Mouse (Mus musculus): ENCODE results near the gene Tmem98.

Gene Tmem98

GRCm38 (mm10) chr11:80791677-80792432 lies 18.1 kb upstream of the Tmem98 start:
- no peak for DNase-seq (ENCODE audit: low spot score in 2 of 2)

- no peak for DNase-seq (ENCODE audit: low spot score in 2 of 2)
These were observed 16.6 kb upstream of the Tmem98 start for GRCm38 (mm10) chr11:80793386-80793785.

DNA sequence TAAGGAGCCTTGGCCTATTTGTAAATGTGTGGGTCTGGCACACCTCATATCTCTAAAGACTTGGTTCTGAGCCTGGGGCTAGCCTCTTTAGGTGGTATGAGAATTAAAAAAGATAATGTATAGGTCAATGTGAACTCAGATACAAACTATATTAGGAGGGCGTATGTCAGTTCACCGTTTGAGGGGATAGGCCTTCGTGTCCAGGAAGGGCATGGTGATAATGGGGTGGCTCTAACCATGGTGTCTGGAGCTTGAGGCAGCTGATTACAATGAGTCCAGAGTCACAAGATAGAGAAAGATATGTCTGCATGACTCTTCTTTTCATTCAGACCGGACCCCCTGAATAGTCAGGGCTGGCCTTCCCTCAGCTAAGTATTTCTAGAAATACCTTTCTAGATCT lies 15.7 kb upstream of the Tmem98 start:
- DNase-seq (ENCODE audit: low spot score in 2 of 2): no peak

GRCm38 (mm10) chr11:80795431-80795830 lies 14.5 kb upstream of the Tmem98 start:
- no peak for DNase-seq (ENCODE audit: low spot score in 2 of 2)

- peak in 1 of 2 experiments; percentile 30 for DNase-seq (ENCODE audit: low spot score in 2 of 2)
These were observed 10.0 kb upstream of the Tmem98 start for GRCm38 (mm10) chr11:80799979-80800378.

DNA sequence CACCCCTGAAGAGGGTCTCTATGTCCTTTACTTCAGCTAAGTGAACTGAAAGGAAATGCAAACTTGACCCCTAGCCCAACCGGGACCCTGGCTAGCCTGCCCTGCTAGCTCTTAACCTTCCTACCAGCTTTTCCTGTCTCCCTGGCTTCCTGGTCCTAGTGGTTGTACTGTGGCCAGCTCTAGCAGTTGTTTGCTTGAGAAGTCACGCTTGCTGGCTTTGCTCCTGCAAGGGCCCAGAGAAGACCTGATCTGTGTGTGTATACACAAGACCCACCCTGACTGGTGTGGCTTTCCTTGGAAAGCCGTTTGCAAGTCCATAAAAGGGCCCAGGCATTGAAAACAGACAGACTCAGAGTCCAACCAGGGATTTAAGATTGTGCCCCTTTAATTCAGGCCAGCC lies 7.3 kb upstream of the Tmem98 start:
- no peak for DNase-seq (ENCODE audit: low spot score in 2 of 2)

GRCm38 (mm10) chr11:80808551-80809070 lies 1.4 kb upstream of the Tmem98 start:
- DNase-seq (ENCODE audit: low spot score in 2 of 2): no peak

DNA sequence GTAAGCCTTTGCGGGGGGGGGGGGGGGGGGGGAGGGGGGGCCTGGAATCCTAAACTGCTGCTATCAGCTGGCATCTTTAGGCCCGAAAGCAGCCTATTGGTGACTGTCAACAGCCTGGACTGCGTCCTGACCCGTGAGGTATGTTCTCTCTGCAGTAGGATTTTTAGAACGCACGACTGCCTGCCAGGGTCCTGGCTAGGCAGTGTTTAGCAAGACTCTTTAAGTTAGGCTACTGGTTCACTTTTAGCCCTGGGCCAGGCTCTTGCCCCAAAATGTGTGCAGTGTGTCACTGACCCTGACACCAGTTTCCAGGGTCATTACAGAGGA lies 346 bp upstream of the Tmem98 start:
- DNase-seq (ENCODE audit: low spot score in 2 of 2): no peak

GRCm38 (mm10) chr11:80811156-80811555 lies 1.2 kb downstream of the Tmem98 start:
- DNase-seq (ENCODE audit: low spot score in 2 of 2): no peak

DNA sequence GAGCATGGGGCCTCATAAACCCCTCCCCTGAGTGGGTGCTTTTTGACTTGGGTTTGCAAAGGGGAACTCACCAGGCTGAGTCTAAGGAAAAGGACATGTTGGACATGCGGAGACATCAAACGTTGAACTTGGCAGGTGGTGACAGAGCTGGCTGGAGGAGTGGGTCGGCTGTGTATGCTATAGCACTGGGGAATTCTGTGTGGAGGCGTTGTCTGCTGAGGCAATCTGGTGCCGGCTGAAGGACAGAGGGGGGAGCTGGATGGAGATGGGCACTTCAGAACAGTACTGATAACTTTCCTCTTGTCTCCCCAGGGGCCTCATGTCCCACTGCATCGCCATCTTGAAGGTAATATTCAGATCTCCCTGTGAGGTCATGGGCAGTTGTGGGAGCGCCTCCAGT lies 5.4 kb downstream of the Tmem98 start:
- DNase-seq (ENCODE audit: low spot score in 2 of 2): no peak

DNA sequence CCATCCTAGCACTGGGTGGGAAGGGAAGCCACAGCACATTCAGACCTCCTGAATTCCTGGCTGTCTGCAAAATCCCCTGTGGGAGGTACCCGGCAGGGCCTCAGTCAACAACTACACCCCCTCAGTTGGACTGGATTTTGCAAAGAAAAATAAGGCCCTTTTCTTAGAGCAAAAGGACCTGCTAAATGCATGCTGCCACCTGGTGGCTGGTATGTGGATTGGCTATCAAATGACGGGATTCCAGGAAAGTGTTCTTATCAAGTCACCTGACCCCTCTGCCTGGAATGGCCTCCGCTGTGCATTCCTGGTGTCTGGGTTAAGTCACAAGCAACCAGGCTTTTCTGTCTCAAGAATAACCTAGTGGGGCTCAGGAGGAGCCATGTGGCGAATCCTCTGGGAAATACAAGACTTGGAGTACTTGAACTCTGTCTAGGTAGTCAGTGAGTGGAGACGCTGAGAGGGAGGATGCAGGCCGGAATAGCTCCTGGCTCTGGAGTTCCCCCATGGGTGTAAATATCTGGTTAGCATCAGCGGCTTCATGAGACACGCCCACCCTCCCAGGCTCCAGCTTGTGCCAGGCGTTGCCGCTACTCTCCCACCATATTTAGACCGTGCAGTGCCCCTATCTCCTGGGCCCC lies 8.2 kb downstream of the Tmem98 start:
- peak; percentile 32 to 72 for DNase-seq (ENCODE audit: low spot score in 2 of 2)

- DNase-seq (ENCODE audit: low spot score in 2 of 2): no peak
These were observed 10.1 kb downstream of the Tmem98 start for GRCm38 (mm10) chr11:80820085-80820484.

GRCm38 (mm10) chr11:80821296-80821695 lies 11.3 kb downstream of the Tmem98 start:
- DNase-seq (ENCODE audit: low spot score in 2 of 2): no peak

- DNase-seq (ENCODE audit: low spot score in 2 of 2): no peak
These were observed 11.8 kb downstream of the Tmem98 start for GRCm38 (mm10) chr11:80821794-80822193.

GRCm38 (mm10) chr11:80835395-80835794 lies 25.4 kb downstream of the Tmem98 start:
- no peak for DNase-seq (ENCODE audit: low spot score in 2 of 2)

- no peak for DNase-seq (ENCODE audit: low spot score in 2 of 2)
These were observed 25.9 kb downstream of the Tmem98 start for GRCm38 (mm10) chr11:80835841-80836240.

DNA sequence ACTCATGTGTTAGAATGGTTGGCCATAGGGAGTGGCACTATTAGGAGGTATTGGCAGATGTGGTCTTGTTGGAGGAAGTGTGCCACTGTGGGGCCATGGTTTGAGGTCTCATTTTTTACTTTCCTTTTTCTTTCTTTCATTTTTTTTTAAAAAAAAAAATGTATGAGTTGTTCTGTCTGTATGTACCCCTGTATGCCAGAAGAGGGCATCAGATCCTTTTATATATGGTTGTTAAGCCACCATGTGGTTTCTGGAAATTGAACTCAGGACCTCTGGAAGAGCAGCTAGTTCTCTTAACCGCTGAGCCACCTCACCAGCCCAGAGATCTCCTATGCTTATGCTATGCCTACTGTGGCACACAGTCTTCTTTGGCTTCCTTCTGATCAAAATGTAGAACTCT lies 28.7 kb downstream of the Tmem98 start:
- DNase-seq (ENCODE audit: low spot score in 2 of 2): no peak

DNA sequence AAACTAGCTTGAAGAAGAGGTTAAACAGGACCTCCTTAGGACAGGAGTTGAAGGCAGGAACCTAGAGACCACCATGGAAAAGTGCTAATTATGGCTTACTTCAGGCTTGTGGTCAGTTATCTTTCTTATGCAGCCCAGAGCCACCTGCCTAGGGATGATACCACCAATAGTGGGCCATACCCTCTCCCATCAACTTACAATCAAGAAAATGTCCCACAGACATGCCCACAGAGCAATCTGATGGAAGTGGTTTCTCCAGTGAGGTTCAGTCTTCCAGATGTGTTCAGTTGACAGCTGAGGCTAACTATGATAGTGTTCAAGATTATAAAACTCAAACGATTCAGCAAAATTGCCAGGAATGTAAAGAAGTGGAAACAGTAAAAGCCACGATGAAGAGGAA lies 33.5 kb downstream of the Tmem98 start:
- DNase-seq (ENCODE audit: low spot score in 2 of 2): no peak

- DNase-seq (ENCODE audit: low spot score in 2 of 2): no peak
These were observed 35.5 kb downstream of the Tmem98 start for GRCm38 (mm10) chr11:80845486-80845885.

- no peak for DNase-seq (ENCODE audit: low spot score in 2 of 2)
These were observed 36.1 kb downstream of the Tmem98 start for GRCm38 (mm10) chr11:80846115-80846514.

GRCm38 (mm10) chr11:80848131-80848530 lies 38.2 kb downstream of the Tmem98 start:
- DNase-seq (ENCODE audit: low spot score in 2 of 2): no peak

DNA sequence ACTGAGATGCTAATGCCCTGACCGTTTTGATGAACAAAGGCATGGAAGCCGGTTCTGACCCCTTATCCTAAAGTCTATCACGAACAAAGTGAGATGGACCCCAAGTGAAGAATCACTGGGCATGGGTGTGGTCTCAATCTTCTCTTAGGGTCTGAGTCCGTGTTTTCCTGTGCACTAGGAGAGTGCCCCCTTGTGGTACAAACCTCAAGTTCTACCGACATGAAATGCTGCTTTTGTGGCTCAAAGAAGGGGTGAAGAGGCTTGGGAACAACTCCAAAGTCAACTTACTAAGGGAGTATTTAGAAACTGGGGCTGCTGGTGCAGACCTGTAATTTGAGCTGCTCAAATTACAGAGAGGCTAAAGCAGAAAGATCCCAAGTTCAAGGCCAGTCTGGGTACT lies 41.9 kb downstream of the Tmem98 start:
- DNase-seq (ENCODE audit: low spot score in 2 of 2): no peak

DNA sequence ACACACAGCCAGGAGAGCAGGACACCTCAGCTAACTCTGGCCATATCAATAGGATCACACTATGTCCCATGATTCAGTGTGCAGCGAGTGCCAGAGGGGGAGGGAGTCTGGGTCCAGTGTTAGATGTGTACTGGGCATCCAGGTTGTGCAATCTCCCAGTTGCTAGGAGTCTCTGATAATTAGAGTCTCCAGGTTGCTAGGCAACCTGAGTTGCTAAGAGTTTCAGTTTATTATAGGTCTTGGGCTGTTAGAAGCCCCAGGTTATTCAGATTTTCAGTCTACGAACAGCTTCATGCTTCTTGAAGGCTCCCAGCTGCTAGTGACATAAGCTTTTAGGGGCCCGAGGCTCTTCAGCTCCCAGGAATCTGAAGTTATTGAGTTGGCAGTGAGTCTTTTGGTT lies 43.0 kb downstream of the Tmem98 start:
- DNase-seq (ENCODE audit: low spot score in 2 of 2): no peak
